In the genomic region with DNA sequence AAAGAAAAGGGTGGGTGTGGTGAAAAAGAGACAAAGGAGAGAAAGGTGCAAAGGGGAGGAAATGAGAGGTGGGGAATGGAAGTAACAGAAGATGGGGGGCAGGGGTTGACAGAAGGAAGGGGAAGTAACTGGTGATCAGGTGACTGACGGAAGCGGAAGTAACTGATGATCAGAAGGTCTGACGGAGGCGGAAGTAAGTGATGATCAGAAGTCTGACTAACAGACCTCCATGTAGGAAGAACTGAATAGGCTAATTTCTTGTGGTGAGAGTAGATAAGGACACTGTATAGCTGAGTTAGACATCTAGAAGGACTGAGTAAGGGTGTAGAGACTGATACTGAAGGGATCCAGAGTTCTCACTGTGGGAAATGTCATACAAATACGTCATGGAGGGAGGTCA, we compare ENCODE assay signal across 15 mouse cellular contexts.
"Had no signal": no experiment of that assay in that cellular context is flagged by ENCODE, and none has a peak within 500 bp of the region (broad histone marks: within the 10 kb centered on the region; RNA-seq: fewer than 3 reads in every experiment).

No protein-coding gene starts in this region.

- DNase-seq: kidney, adult 18-20 months; kidney, postnatal 10 days; kidney, postnatal 4 days; left cerebral cortex, postnatal 4 days; lung, adult 2 months; lung, postnatal 36 days; thymus, adult 18-20 months; thymus, postnatal 14 days had no signal

- H3K9me3 ChIP-seq: intestine, embryonic 15.5 days; midbrain, embryonic 12.5 days; neural tube, embryonic 15.5 days had no signal

- H3K4me2 ChIP-seq: intestine, embryonic 15.5 days; midbrain, embryonic 12.5 days; neural tube, embryonic 15.5 days had no signal

- H3K9ac ChIP-seq: intestine, embryonic 15.5 days; midbrain, embryonic 12.5 days; neural tube, embryonic 15.5 days had no signal

- H3K27ac ChIP-seq: intestine, embryonic 15.5 days; layer of hippocampus, adult 2 months; midbrain, embryonic 12.5 days; neural tube, embryonic 15.5 days had no signal

- H3K27me3 ChIP-seq: intestine, embryonic 15.5 days; midbrain, embryonic 12.5 days; neural tube, embryonic 15.5 days had no signal

- H3K4me1 ChIP-seq: intestine, embryonic 15.5 days; midbrain, embryonic 12.5 days; neural tube, embryonic 15.5 days had no signal

- H3K4me3 ChIP-seq: intestine, embryonic 15.5 days; layer of hippocampus, adult 2 months; megakaryocyte, embryonic 14.5 days; midbrain, embryonic 12.5 days; myocyte; neural tube, embryonic 15.5 days had no signal

- ATAC-seq: intestine, embryonic 15.5 days; lung, postnatal 0 days had no signal

- H3K36me3 ChIP-seq: intestine, embryonic 15.5 days; midbrain, embryonic 12.5 days; neural tube, embryonic 15.5 days had no signal
